Mouse (Mus musculus) ES-E14 (cell line): Measurements from ENCODE around the gene Cacna1e. TPM values are rescaled to one million over a fixed set of nuclear protein-coding genes. Genes with fewer than 3 reads are reported as not detected.

Experiments
- DNase-seq: peaks from one replicate; pipeline ENCODE4 v3.0.0-alpha.2; 2013; ENCODE audit warnings: low read depth, low spot score
- H3K27ac ChIP-seq: 2 replicates; pipeline ENCODE4 v1.5.1; 2012; ENCODE audit warnings: low read depth, mild to moderate bottlenecking, low read length, moderate library complexity, mixed read lengths; ENCODE audit not compliant: poor library complexity, insufficient read depth, severe bottlenecking
- H3K36me3 ChIP-seq: 2 replicates; pipeline ENCODE4 v1.6.1; 2012; ENCODE audit warnings: mild to moderate bottlenecking, low read length, moderate library complexity, mixed read lengths; ENCODE audit not compliant: control insufficient read depth, poor library complexity, insufficient read depth, severe bottlenecking
- H3K4me1 ChIP-seq, 2 experiments: fragments of 150-350 bp in 1 of 2; sonication (generic) in 1 of 2; 2 replicates each; pipeline ENCODE4 v1.6.1; 2012; ENCODE audit warnings: low read length in 2 of 2, mild to moderate bottlenecking in 1 of 2, mixed read lengths in 1 of 2; ENCODE audit not compliant: control insufficient read depth in 2 of 2, insufficient read depth in 2 of 2, poor library complexity in 1 of 2
- H3K4me3 ChIP-seq, 2 experiments: fragments of 150-350 bp in 1 of 2; sonication (generic) in 1 of 2; 2 replicates each; pipeline ENCODE4 v1.5.1; 2012; ENCODE audit warnings: low read length in 2 of 2, low read depth in 1 of 2, mild to moderate bottlenecking in 1 of 2, mixed read lengths in 1 of 2; ENCODE audit not compliant: insufficient read depth in 1 of 2, poor library complexity in 1 of 2, severe bottlenecking in 1 of 2
- H3K9ac ChIP-seq: 2 replicates; pipeline ENCODE4 v1.6.1; 2012; ENCODE audit warnings: low read depth, mild to moderate bottlenecking, low read length, mixed read lengths; ENCODE audit not compliant: poor library complexity, insufficient read depth, severe bottlenecking
- H3K9me3 ChIP-seq: fragments of 150-350 bp; sonication (generic); 2 replicates; pipeline ENCODE4 v1.6.1; 2012; ENCODE audit warnings: low read depth, mild to moderate bottlenecking, low read length; ENCODE audit not compliant: control insufficient read depth, insufficient read depth
- CHD2 ChIP-seq: IDR thresholded peaks from 2 replicates; pipeline ENCODE4 v1.6.1; 2014; ENCODE audit warnings: mild to moderate bottlenecking, low read depth, low read length, inconsistent platforms
- HCFC1 ChIP-seq: IDR thresholded peaks from 2 replicates; pipeline ENCODE4 v1.6.1; 2012; ENCODE audit warnings: low read length, inconsistent platforms, borderline replicate concordance; ENCODE audit not compliant: insufficient read depth
- MAFK ChIP-seq: IDR thresholded peaks from 2 replicates; pipeline ENCODE4 v1.6.1; 2014; ENCODE audit warnings: mild to moderate bottlenecking, low read depth, low read length, inconsistent platforms; ENCODE audit not compliant: insufficient read depth
- ZC3H11A ChIP-seq: IDR thresholded peaks from 2 replicates; pipeline ENCODE4 v1.6.1; 2012; ENCODE audit warnings: low read depth, mild to moderate bottlenecking, inconsistent platforms, low read length, borderline replicate concordance
- ZNF384 ChIP-seq: IDR thresholded peaks from 2 replicates; pipeline ENCODE4 v1.6.1; 2012; ENCODE audit warnings: low read depth, low read length, inconsistent platforms
- in situ Hi-C, 2 experiments: fragments of 600-800 bp; cut with MboI; formaldehyde crosslinking; loops; one replicate each; pipeline ENCODE4 v1.15.1; 2025; ENCODE audit warnings: low sequenced_read_pairs in 2 of 2, inconsistent platforms in 1 of 2; ENCODE audit not compliant: unreplicated experiment in 2 of 2
- total RNA-seq: library from RNA; depleted of rRNA; stranded (reverse); fragments of 300-350 nt; gene quantifications from 2 replicates; pipeline ENCODE4 v1.2.3, GENCODE M21; 2012

Cacna1e gene
- total RNA-seq, 1 experiment = 0.31 TPM

GRCm38 (mm10) chr1:154529666-154530065, 354.6 kb downstream of the Cacna1e start:
- DNase-seq = no peak
- Histone ChIP-seq H3K4me3 (no peak overlapping the region), H3K9me3 (no peaks in the 10 kb centered on the region), H3K36me3 (no peaks in the 10 kb centered on the region), H3K27ac (no peak overlapping the region), H3K9ac (no peak overlapping the region), H3K4me1 (no peaks in the 10 kb centered on the region)
- TF ChIP-seq CHD2 = no peak
- TF ChIP-seq ZC3H11A = no peak
- TF ChIP-seq HCFC1 = no peak
- no peak for TF ChIP-seq MAFK
- TF ChIP-seq ZNF384 = no peak
- in situ Hi-C loops = no loop called here

- in situ Hi-C loops = no loop called here
- no peaks in the 10 kb centered on the region for H3K9me3 ChIP-seq
- H3K27ac ChIP-seq = no peak overlapping the region
- H3K9ac ChIP-seq = no peak overlapping the region
- no peak overlapping the region for H3K4me3 ChIP-seq
- H3K36me3 ChIP-seq = no peaks in the 10 kb centered on the region
- DNase-seq = no peak
- H3K4me1 ChIP-seq = no peaks in the 10 kb centered on the region
- TF ChIP-seq CHD2 (no peak), ZNF384 (no peak), HCFC1 (no peak), MAFK (no peak), ZC3H11A (no peak)
These were observed 355.5 kb downstream of the Cacna1e start for GRCm38 (mm10) chr1:154528803-154529202.

- no peaks in the 10 kb centered on the region for H3K36me3 ChIP-seq
- no peak for DNase-seq
- H3K9ac ChIP-seq = no peak overlapping the region
- no peak overlapping the region for H3K27ac ChIP-seq
- H3K4me3 ChIP-seq = no peak overlapping the region
- H3K4me1 ChIP-seq = no peaks in the 10 kb centered on the region
- TF ChIP-seq ZNF384 (no peak), HCFC1 (no peak), CHD2 (no peak), MAFK (no peak)
- H3K9me3 ChIP-seq = no peaks in the 10 kb centered on the region
- in situ Hi-C loops = no loop called here
These were observed 363.6 kb downstream of the Cacna1e start for GRCm38 (mm10) chr1:154520715-154521114.

GRCm38 (mm10) chr1:154515350-154515749, 369.0 kb downstream of the Cacna1e start:
- Histone ChIP-seq H3K36me3 (no peaks in the 10 kb centered on the region), H3K4me1 (no peaks in the 10 kb centered on the region), H3K9ac (no peak overlapping the region), H3K9me3 (no peaks in the 10 kb centered on the region), H3K4me3 (no peak overlapping the region), H3K27ac (no peak overlapping the region)
- in situ Hi-C loops = no loop called here
- DNase-seq = no peak
- 0 out of 2 replicates have a peak, but pooled peaks have one; percentile 56 for TF ChIP-seq MAFK
- no peak for TF ChIP-seq HCFC1
- no peak for TF ChIP-seq CHD2
- TF ChIP-seq ZC3H11A = no peak

GRCm38 (mm10) chr1:154511736-154512135, 372.6 kb downstream of the Cacna1e start:
- Histone ChIP-seq H3K36me3 (no peaks in the 10 kb centered on the region), H3K9me3 (no peaks in the 10 kb centered on the region), H3K4me3 (no peak overlapping the region), H3K9ac (no peak overlapping the region), H3K27ac (no peak overlapping the region), H3K4me1 (no peaks in the 10 kb centered on the region)
- TF ChIP-seq ZC3H11A = no peak
- TF ChIP-seq ZNF384 = no peak
- TF ChIP-seq CHD2 = no peak
- TF ChIP-seq HCFC1 = no peak
- TF ChIP-seq MAFK = no peak
- in situ Hi-C loops = no loop called here
- DNase-seq = no peak
